Mouse (Mus musculus): ENCODE measurements at regions not wholly inside any gene's neighbourhood (a gene's known extent, or its start where the extent isn't known, plus 50 kb on each side); places are given as distances from the start of the nearest gene placed in this dataset.

DNA sequence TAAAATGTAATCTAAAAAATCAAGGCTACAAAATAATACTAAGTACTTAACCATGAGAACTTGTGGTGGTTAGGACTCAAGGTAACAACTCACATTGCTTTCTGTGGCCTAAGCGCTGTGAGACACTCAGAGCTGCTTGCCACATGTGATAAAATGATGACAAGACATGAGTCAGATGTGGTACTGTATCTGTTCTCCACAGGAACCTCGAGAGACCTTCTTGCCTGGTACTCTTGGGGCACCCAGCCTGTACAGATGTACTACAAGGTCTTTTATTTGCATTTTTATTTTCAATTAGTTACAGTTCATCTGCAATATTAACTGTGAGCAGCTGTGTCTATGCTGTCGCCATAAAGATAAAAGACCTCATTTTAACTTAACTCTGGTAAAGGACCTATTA lies 692.5 kb downstream of the Egfem1 start:
- H3K9me3 ChIP-seq (ENCODE audit: control insufficient read depth, low read length) = no peaks in the 10 kb centered on the region
- no peaks in the 10 kb centered on the region for H3K27me3 ChIP-seq (ENCODE audit: control insufficient read depth, insufficient read depth, low read length)
- no peaks in the 10 kb centered on the region for H3K4me1 ChIP-seq (ENCODE audit: control insufficient read depth, insufficient read depth, low read length)
- no peak overlapping the region for H3K9ac ChIP-seq (ENCODE audit: low read length)
- DNase-seq (ENCODE audit: low spot score) (no peak), ATAC-seq (ENCODE audit: insufficient number of reproducible peaks, low FRiP score, low TSS enrichment, low read depth) (no peak)
- no peak overlapping the region for H3K27ac ChIP-seq (replicated peaks; ENCODE audit: low read depth, low read length)
- 67% methylated on average over 3 of the region's 3 CpGs for WGBS
- H3K4me2 ChIP-seq (ENCODE audit: low read depth, severe bottlenecking) = no peak overlapping the region
- no peak overlapping the region for H3K4me3 ChIP-seq (ENCODE audit: low read depth, low read length)
- H3K36me3 ChIP-seq (ENCODE audit: control insufficient read depth, insufficient read depth, low read length) = no peaks in the 10 kb centered on the region

DNA sequence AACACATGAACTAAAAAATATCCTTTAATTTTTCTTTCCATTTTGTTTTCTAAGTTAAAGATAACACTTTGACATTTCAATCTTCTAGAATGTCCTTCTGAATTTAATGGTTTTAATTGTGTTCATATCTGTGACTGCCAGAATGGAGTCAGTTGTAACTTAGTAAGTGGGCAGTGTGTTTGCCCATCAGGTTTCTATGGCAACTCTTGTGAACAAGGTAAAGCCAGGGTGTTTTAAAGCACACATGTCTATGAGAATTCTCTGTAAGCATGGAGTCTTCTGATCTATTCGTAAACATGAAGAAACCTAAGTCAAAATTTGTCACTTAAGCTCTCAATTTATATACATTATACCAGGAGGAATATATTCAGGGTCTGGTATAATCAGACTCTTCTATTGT lies 689.4 kb downstream of the Egfem1 start:
- no peak overlapping the region for H3K9ac ChIP-seq (ENCODE audit: low read length)
- no peaks in the 10 kb centered on the region for H3K36me3 ChIP-seq (ENCODE audit: control insufficient read depth, insufficient read depth, low read length)
- no peaks in the 10 kb centered on the region for H3K4me1 ChIP-seq (ENCODE audit: control insufficient read depth, insufficient read depth, low read length)
- no peaks in the 10 kb centered on the region for H3K9me3 ChIP-seq (ENCODE audit: control insufficient read depth, low read length)
- H3K27me3 ChIP-seq (ENCODE audit: control insufficient read depth, insufficient read depth, low read length) = no peaks in the 10 kb centered on the region
- no peak overlapping the region for H3K4me3 ChIP-seq (ENCODE audit: low read depth, low read length)
- ATAC-seq (ENCODE audit: insufficient number of reproducible peaks, low FRiP score, low TSS enrichment, low read depth) (no peak), DNase-seq (ENCODE audit: low spot score) (no peak)
- WGBS = 96% methylated on average over 1 of the region's 1 CpGs
- H3K4me2 ChIP-seq (ENCODE audit: low read depth, severe bottlenecking) = no peak overlapping the region
- H3K27ac ChIP-seq (replicated peaks; ENCODE audit: low read depth, low read length) = no peak overlapping the region

DNA sequence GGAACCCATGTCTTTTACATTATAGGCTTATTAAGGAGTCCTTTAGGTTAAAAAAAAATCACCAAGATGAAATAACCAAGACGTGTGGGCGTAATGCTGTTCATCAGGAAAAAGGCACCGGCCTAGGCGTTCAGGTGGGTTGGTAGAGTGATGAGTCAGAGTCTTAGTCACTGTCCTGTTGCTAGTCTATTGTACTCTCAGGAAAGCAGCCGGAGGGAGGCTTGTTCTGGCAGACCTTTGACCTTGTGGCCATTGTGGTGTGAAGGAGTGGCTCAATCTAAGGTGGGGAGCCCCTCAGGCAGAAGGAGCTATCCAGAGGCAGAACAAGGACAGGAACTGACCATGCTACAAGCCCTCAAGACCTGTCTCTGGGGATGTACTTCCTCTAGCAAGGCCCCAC lies 686.8 kb downstream of the Egfem1 start:
- Histone ChIP-seq H3K4me1 (ENCODE audit: control insufficient read depth, insufficient read depth, low read length) (no peaks in the 10 kb centered on the region), H3K36me3 (ENCODE audit: control insufficient read depth, insufficient read depth, low read length) (no peaks in the 10 kb centered on the region), H3K9ac (ENCODE audit: low read length) (no peak overlapping the region), H3K27me3 (ENCODE audit: control insufficient read depth, insufficient read depth, low read length) (no peaks in the 10 kb centered on the region), H3K4me2 (ENCODE audit: low read depth, severe bottlenecking) (no peak overlapping the region), H3K4me3 (ENCODE audit: low read depth, low read length) (no peak overlapping the region), H3K27ac (replicated peaks; ENCODE audit: low read depth, low read length) (no peak overlapping the region), H3K9me3 (ENCODE audit: control insufficient read depth, low read length) (no peaks in the 10 kb centered on the region)
- DNase-seq (ENCODE audit: low spot score) = no peak
- no peak for ATAC-seq (ENCODE audit: insufficient number of reproducible peaks, low FRiP score, low TSS enrichment, low read depth)
- 84% methylated on average over 5 of the region's 5 CpGs for WGBS

DNA sequence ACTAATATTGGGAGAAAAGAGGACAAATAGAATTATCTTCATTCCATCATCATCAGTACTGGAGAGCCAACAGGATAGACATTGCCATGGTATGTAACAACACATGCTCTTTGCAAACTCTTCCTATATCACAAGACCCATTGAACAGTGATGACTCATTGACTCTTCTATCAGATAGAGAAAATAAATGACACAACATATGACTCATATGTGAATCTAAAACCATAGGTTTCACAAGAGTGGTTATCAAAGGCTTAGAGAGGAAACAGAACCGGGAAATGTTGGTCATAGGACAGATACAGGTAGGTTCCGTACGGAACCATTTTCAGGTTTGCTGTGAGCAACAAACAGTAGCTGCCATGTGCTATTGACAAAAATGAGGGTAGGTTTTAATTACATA lies 682.2 kb downstream of the Egfem1 start:
- Histone ChIP-seq H3K27me3 (ENCODE audit: control insufficient read depth, insufficient read depth, low read length) (no peaks in the 10 kb centered on the region), H3K4me1 (ENCODE audit: control insufficient read depth, insufficient read depth, low read length) (no peaks in the 10 kb centered on the region), H3K4me3 (ENCODE audit: low read depth, low read length) (no peak overlapping the region), H3K27ac (replicated peaks; ENCODE audit: low read depth, low read length) (no peak overlapping the region), H3K36me3 (ENCODE audit: control insufficient read depth, insufficient read depth, low read length) (no peaks in the 10 kb centered on the region), H3K9me3 (ENCODE audit: control insufficient read depth, low read length) (no peaks in the 10 kb centered on the region), H3K4me2 (ENCODE audit: low read depth, severe bottlenecking) (no peak overlapping the region), H3K9ac (ENCODE audit: low read length) (no peak overlapping the region)
- no peak for DNase-seq (ENCODE audit: low spot score)
- ATAC-seq (ENCODE audit: insufficient number of reproducible peaks, low FRiP score, low TSS enrichment, low read depth) = no peak
- WGBS = 94% methylated on average over 3 of the region's 3 CpGs

DNA sequence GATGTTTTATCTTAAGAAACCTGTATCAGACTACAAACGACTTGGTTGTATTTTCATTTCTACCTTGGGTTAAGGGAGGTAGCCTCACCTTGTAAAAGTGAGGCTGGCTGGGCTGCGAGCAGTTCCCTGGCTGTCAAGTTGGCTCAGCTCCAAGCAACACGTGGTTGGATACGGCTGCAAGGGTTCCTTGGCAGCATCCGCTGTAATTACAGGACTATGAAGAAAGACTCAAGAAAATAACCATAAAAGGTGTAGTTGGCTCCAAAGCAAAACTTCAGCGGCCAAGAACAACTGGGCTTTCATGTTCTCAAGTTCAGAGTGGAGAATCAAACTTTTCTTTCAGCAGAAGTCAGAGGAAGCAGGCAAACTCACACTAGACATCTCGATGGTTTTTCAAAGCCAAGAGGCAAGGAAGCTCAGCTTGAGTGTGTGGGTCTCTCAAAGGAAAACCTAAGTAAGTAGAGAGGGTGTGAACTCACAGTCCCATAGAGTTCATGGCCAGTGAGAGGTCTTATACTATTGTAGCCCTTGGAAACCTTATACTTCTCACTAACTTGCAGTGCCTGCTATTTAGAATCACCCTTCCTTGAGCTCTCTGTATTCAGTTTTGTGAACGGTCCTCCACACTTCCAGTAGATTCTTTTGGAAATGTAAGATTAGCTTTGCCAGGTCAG lies 676.1 kb downstream of the Egfem1 start:
- Histone ChIP-seq H3K4me2 (ENCODE audit: low read depth, severe bottlenecking) (no peak overlapping the region), H3K36me3 (ENCODE audit: control insufficient read depth, insufficient read depth, low read length) (no peaks in the 10 kb centered on the region), H3K4me3 (ENCODE audit: low read depth, low read length) (no peak overlapping the region), H3K27ac (replicated peaks; ENCODE audit: low read depth, low read length) (no peak overlapping the region), H3K27me3 (ENCODE audit: control insufficient read depth, insufficient read depth, low read length) (no peaks in the 10 kb centered on the region), H3K9ac (ENCODE audit: low read length) (no peak overlapping the region), H3K9me3 (ENCODE audit: control insufficient read depth, low read length) (no peaks in the 10 kb centered on the region), H3K4me1 (ENCODE audit: control insufficient read depth, insufficient read depth, low read length) (no peaks in the 10 kb centered on the region)
- 68% methylated on average over 8 of the region's 8 CpGs for WGBS
- no peak for DNase-seq (ENCODE audit: low spot score)
- ATAC-seq (ENCODE audit: insufficient number of reproducible peaks, low FRiP score, low TSS enrichment, low read depth) = no peak
